Mouse (Mus musculus) cerebellum, adult 2 months (tissue): ENCODE measurements at regions not wholly inside any gene's neighbourhood (a gene's known extent, or its start where the extent isn't known, plus 50 kb on each side); places are given as distances from the start of the nearest gene placed in this dataset.

Source experiments
- CTCF ChIP-seq: fragments of 200-500 bp; IDR thresholded peaks from 2 replicates; pipeline ENCODE4 v1.5.1; 2011; ENCODE audit warnings: low read depth, mild to moderate bottlenecking, control low read depth, low read length, moderate library complexity, borderline replicate concordance; ENCODE audit not compliant: insufficient read depth
- POLR2A ChIP-seq: fragments of 200-500 bp; IDR thresholded peaks from 2 replicates; pipeline ENCODE4 v1.6.1; 2011; ENCODE audit warnings: low read length, control low read depth, borderline replicate concordance; ENCODE audit not compliant: insufficient read depth

DNA sequence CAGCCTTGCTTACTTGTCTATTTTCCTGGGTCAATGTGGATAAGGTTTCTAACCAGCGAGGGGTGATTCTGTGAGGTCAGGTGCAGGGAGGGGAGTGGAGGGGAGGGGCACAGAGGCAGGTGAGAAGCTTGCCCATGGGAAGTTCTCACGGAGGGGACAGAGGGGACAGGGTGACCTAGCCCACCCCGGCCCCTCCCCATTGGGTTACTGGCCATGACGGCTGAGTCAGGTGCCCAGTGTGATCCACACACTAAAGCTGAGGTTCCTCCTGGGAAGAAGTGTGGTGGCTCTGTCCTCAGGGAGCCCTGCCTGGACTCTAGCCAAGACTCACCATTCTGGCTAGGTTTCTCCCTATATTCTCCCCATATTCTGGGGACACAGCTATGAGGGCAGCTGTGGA lies 61.0 kb downstream of the Uncx start:
- TF ChIP-seq CTCF (no peak), POLR2A (no peak)
